Mouse (Mus musculus) adrenal gland, adult 2 months (tissue): Measurements from ENCODE around the gene Zfp148. TPM values are rescaled to one million over a fixed set of nuclear protein-coding genes. Genes with fewer than 3 reads are reported as not detected.

Source experiments
- DNase-seq: peaks from one replicate; pipeline ENCODE4 v3.0.0; 2021
- long read RNA-seq: library from polyadenylated mRNA; stranded (forward); transcript quantifications from one replicate; pipeline ENCODE4 v2.0.0, GENCODE M21; 2021
- polyA plus RNA-seq: library from polyadenylated mRNA; depleted of rRNA; stranded (reverse); fragments of >200 nt; gene quantifications from 2 replicates; pipeline ENCODE4 v1.2.3, GENCODE M21; 2012; rRNA removed
- total RNA-seq, 2 experiments: library from RNA; stranded (reverse); gene quantifications; 2 replicates each; pipeline ENCODE4 v1.2.3; 2021

Gene Zfp148
- total RNA-seq = 10 to 100 TPM; 65.2 to 67.8 TPM
- polyA plus RNA-seq = 2.4 and 2.8 TPM in 2 replicates
- long read RNA-seq, full-length matches to known transcripts = 9 of 17 reads
- long read RNA-seq, partial matches to known transcripts = 0 of 17 reads
- long read RNA-seq, other reads (novel, unspliced or antisense) = 8 of 17 reads

DNA sequence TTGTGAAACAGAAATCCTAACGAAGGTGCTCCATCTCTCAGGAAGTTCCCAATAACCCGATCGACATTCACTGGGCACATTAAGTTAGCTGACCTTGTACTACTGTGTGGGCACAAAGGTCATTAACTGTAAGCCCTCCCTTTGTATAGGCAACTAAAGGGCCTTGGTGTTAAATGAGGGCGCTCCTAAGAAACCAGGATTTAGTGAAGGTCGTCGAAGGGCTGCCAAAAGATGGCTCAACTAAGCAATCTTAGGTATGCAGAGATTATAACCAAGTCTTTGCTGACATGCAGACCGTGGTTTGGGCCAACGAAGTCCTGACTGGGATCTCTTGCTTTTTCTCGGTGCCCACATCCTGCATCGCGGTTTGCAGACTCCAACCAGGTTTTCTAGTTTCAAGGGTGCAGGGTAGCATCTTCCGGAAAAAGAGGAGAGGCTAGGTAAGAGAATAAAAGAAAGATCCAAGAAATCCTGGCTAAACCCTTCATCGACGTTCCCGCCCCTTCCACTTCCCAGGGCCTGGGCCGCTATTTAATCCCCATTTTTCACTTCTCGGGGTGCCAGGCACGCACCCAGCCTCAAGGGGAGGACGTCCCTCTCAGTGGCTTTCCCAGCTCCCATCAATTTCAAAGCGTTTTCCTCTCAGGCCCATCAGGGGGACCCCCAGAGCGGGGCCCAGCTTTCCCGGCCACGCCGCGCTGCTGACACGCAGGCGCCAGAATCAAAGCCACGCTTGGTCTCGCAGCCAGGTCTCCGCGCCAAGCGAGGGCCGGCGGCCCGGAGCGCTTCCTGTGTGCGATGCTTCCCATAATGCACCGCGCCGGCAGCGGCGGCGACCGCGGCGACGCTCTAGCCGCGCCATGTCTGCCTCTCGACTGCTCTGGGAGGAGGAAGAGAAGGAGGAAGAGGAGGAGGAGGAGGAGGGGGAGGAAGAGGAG is at the start of gene Zfp148:
Gene Zfp148 (plus strand): TSS at position 893 of the 938 bp plus-strand sequence.
- DNase-seq = peak; percentile 93

DNA sequence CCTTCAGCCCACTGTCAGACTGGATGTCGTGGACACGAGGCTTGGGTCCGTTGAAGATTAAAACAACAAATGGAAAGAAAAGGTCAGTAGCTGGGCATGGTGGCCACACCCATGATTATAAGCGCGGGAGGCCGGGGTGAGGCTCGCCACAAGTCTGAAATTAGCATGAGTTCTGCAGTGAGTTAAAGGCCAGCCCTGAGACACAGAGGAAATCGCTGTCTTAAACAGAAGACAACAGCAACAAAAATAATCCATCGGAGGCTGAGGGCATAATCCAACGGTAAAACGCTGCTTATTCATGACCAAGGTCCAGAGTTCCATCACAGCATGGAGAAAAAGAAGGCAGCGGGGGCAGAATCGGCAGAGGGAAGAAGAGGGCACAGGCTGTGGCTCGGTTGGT is 47.6 kb upstream of the Zfp148 start:
- DNase-seq = no peak

- peak; percentile 77 for DNase-seq
Observed at GRCm38 (mm10) chr16:33337177-33337576, 43.5 kb upstream of the Zfp148 start.

DNA sequence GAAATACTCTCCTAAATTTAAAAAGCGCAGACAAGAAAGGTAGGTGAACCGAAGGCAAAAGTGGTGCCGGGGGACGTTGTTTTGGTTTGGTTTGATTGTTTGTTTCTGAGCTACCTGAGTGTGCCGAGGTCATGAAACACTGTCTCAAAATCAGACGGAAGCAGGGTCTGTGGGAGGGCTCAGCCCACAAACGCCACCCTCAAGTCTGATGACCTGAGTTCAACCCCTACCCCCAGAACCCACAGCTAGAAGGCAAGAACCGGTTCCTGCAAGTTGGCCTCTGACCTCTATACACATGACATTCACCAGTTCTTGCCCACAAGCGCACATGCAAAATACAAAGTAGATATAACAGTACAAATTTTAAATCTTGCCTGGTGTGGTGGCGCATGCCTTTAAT is 43.0 kb upstream of the Zfp148 start:
- no peak for DNase-seq

GRCm38 (mm10) chr16:33338492-33338891 is 42.1 kb upstream of the Zfp148 start:
- no peak for DNase-seq

DNA sequence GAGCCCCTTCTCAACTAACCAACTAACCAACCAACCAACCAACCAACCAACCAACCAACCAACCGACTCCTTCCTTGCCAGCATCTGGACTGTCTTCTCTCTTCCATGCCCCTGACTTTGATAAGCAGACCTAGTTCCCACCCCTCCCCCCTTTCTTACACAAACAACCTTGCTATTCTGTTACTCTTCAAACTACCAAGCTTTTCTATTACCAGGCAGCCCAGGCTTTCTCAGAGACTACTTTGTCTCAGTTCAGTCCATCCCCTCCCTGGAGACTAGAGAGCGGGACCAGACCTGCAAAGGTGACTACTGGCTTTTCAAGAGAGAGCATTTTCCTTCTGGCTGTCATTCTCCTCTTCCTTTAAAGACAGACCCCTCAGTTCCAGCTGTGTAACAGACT is 41.2 kb upstream of the Zfp148 start:
- no peak for DNase-seq

- no peak for DNase-seq
Observed at GRCm38 (mm10) chr16:33342356-33342755, 38.3 kb upstream of the Zfp148 start.

GRCm38 (mm10) chr16:33343106-33343505 is 37.5 kb upstream of the Zfp148 start:
- DNase-seq = no peak

DNA sequence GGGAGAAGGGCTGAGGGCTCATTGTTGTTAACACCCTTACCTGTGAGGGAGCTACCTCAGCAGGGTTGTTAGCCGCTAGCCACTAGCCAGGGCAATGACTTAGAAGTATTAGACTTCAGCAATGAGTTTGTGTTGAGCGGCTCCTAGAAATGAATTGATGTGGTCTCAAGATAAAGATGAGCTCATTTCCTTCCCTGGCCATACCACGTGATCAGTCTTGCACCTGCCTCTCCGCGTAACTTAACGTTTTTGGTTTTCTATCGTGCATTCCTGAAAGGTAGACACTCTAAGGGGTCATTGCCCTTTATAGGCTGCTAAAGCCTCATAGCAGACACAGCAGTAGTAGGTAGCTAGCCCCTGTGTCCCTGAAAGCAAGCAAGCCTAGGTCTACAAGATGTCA is 37.0 kb upstream of the Zfp148 start:
- no peak for DNase-seq

GRCm38 (mm10) chr16:33344379-33344778 is 36.3 kb upstream of the Zfp148 start:
- peak; percentile 26 for DNase-seq

DNA sequence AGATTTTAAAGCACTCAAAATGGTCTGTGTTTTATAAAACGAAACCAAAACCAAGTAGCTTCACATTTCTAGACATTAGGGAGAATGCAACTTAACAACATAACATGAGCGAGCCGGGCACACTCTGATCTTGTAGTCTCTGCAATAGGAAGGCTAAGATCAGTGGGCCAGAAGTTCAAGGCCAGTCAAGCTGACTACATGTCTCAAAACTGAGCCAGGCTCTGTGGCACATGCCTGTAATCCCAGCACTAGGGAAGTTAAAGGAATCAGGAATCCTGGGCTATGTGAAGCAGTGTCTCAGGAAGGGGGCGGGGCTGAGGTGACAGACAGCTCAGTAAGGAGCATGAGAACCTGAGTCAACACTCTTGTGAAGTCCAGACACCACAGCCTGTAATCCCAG is 35.8 kb upstream of the Zfp148 start:
- peak; percentile 61 for DNase-seq

DNA sequence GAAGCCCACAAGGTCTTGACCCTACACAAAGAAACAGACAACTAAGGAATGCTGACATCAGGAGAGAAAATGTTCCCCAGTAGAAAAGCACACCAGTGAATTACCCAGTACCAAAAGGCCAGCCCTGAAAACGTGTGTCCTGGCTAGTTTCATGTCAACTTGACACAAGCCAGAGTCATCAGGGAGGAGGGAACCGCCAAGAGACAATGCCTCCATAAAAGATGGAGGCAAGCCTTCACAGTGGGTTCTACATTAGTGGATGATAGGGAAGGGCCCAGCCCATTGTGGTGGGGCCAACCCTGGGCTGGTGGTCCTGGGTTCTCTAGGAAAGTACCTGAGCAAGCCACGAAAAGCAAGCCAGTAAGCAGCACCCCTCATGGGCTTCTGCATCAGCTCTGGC is 34.3 kb upstream of the Zfp148 start:
- no peak for DNase-seq

GRCm38 (mm10) chr16:33347134-33347533 is 33.5 kb upstream of the Zfp148 start:
- no peak for DNase-seq

- DNase-seq = no peak
Observed at GRCm38 (mm10) chr16:33357805-33358204, 22.8 kb upstream of the Zfp148 start.

DNA sequence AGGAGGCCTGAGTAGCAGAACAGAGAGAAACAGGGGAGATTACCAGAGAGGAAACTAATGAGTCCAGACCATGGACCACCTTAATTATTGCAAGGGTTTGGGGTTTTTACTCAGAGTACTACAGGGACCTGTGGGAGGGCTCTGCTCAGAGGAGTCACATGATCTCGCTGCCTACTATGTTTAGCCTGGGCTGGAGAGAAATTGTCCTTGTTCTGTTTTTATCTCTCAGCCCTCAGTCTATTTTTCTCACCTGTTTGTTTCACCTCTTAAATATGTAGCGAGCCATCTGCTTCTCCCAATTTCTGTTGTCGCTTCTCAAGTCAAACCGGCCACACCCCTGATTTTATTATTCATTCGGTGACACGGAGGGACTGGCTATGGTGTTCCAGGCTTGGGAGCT is 14.9 kb upstream of the Zfp148 start:
- DNase-seq = no peak

DNA sequence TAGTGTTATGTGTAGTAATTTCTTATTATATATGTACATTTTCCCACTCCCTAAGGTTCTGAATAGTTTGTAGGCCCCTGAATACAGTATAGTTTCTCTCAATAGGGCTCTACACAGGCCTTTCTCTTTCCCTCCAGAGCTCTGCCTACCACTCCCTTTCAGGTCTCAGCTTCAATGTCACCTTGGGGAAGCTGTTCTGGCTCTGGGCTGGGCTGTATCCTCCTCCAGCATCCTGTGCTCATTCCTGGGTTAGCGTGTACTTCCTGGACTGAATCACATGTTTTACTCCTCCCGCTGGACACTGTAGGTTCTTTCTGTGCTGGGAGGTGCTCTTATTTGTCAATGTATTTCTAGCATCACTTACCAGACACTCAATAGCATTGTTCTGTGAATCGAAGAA is 12.0 kb upstream of the Zfp148 start:
- no peak for DNase-seq

- DNase-seq = no peak
Observed at GRCm38 (mm10) chr16:33370836-33371235, 9.8 kb upstream of the Zfp148 start.

- no peak for DNase-seq
Observed at GRCm38 (mm10) chr16:33372611-33373010, 8.0 kb upstream of the Zfp148 start.

GRCm38 (mm10) chr16:33373326-33373725 is 7.3 kb upstream of the Zfp148 start:
- no peak for DNase-seq

GRCm38 (mm10) chr16:33376266-33376665 is 4.4 kb upstream of the Zfp148 start:
- no peak for DNase-seq

DNA sequence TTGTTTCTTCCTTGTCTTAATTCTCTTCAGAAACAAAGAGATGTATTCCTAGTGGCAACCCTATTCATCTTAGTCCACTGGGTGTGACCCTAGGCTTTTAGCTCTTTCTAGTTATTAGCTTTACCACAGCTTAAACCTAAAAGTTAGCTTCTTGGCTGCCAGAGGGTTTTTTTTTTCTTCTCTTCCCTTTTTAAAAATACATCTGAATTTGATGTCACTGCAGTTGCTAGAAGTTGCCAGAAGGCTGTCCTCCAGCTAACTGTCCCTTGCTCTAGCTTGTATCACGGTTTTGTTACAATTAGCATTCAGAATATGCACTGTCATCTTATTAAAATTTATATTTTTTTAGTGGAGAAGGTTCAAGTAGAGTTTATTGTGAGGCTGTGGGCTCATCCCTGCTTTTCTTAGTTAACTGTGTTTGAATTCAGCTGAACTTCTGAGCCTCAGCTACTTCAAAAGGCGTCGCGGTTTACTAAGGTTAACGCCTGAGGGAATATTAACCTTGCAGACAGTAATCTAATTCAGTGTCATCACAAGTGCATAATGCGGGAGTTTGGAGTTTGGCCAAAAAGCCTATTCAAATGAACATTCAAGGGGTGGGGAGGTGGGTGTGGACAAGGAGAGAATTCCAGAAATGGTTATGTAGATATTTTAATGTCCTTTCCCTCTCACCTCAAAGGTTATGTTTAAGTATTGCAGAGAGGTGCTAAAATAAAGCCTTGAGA is 1.3 kb upstream of the Zfp148 start:
- no peak for DNase-seq

DNA sequence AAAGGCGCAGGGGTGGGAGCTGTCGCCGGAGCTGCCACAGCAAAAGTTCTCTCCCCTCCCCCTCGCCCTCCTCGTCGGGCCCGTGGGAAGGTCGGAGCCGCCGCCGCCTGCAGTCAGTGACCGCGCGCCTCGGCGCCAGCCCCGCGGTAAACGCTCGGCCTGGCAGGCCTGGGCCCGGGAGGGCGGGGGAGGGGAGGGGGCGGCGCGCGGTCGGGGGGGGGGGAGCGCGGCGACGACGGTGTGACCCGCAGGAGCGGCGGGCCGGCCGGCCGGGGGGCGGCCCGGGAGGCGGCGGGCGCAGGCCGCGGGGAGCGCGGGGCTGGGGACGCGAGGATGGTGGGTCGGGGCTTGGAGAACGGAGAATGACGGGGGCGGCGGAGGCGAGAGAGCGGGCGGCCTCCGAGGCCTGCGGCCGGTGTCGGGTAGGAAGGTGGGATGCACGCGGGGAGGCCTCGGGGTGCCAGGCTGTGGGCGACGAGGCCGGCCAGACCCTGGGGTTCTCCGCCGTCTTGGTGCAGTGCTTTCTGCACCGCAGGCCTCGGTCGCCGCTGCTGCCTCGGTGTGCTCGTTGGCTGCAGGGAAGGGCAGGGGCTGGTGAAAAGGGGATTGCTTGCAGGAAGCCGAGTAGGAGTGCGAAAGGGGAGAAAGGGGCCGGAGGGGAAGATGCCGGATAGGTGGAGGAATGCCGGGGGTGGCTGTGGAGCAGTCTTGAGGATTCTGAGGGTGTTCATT is 412 bp downstream of the Zfp148 start:
- peak; percentile 70 for DNase-seq
